Comparison of ENCODE assay signal across 16 mouse cellular contexts in the genomic region with DNA sequence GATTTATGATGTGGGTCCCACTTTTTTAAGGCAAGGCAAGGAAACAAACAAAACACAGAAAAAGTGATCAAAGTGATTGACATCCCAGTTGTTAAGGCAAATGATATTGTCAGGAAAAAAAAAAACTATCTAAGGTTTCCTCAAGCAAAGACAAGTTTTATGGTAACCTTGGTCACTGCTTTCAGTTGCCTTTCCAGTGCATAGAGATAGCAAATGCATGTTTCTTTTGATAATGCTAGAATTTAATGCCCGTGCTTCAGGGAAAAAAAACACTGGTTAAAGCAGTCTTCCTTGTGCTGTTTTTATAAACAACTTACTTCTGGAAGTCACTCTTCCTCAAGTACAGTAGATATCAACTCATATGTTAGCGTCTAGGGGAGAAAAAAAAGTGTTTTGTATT.
"Had no signal": no experiment of that assay in that cellular context is flagged by ENCODE, and none has a peak within 500 bp of the region (broad histone marks: within the 10 kb centered on the region; RNA-seq: fewer than 3 reads in every experiment).

No protein-coding gene starts in this region.

- H3K4me3 ChIP-seq: neural tube, embryonic 13.5 days; neural tube, embryonic 15.5 days; stomach, embryonic 15.5 days had no signal

- H3K36me3 ChIP-seq: neural tube, embryonic 13.5 days; neural tube, embryonic 15.5 days; stomach, embryonic 15.5 days had no signal

- DNase-seq: retina, postnatal 1 day; right cerebral cortex, adult 18-20 months; right cerebral cortex, postnatal 14 days; right cerebral cortex, postnatal 25 days; right cerebral cortex, postnatal 4 days; spleen, adult 18-20 months; thymus, adult 18-20 months; thymus, adult 2 months; thymus, postnatal 14 days; thymus, postnatal 25 days; thymus, postnatal 36 days; thymus, postnatal 4 days had no signal

- H3K9me3 ChIP-seq: neural tube, embryonic 13.5 days; neural tube, embryonic 15.5 days; stomach, embryonic 15.5 days had no signal

- H3K27me3 ChIP-seq: neural tube, embryonic 13.5 days; neural tube, embryonic 15.5 days; stomach, embryonic 15.5 days had no signal

- H3K4me1 ChIP-seq: neural tube, embryonic 13.5 days; neural tube, embryonic 15.5 days; stomach, embryonic 15.5 days had no signal

- H3K27ac ChIP-seq: neural tube, embryonic 13.5 days; neural tube, embryonic 15.5 days; stomach, embryonic 15.5 days; stomach, postnatal 0 days had no signal

- H3K9ac ChIP-seq: neural tube, embryonic 13.5 days; neural tube, embryonic 15.5 days; stomach, embryonic 15.5 days had no signal
